In the genomic region with DNA sequence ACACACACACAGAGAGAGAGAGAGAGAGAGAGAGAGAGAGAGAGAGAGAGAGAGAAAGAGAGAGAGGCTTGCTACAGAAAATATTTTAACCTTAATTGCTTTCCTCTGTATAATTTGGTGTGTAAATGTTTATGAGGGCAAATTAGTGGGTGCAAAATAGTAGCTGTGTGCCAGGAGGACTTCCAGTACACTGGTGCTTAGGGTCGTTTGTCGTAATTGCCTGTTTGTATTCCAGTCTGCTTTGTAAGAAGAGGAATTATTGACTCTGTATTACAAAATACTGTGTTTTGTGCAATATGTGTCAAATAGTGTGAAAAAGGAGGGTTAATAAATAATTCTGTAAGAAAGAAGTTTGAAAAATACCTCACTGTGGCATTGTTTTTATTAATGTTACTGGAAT, we compare ENCODE assay signal across 17 mouse cellular contexts.
"Had no signal": no experiment of that assay in that cellular context is flagged by ENCODE, and none has a peak within 500 bp of the region (broad histone marks: within the 10 kb centered on the region; RNA-seq: fewer than 3 reads in every experiment).

No protein-coding gene starts in this region.

- H3K4me2 ChIP-seq: lung, embryonic 15.5 days; midbrain, embryonic 11.5 days; midbrain, embryonic 13.5 days; midbrain, embryonic 15.5 days; neural tube, embryonic 12.5 days; stomach, embryonic 15.5 days had no signal

- H3K9me3 ChIP-seq: lung, embryonic 15.5 days; megakaryocyte, embryonic 14.5 days; midbrain, embryonic 13.5 days; midbrain, embryonic 15.5 days; neural tube, embryonic 12.5 days; stomach, embryonic 15.5 days had no signal

- DNase-seq: lung, adult 2 months; lung, postnatal 14 days; lung, postnatal 36 days; right cerebral cortex, postnatal 14 days; thymus, adult 2 months; thymus, postnatal 25 days; thymus, postnatal 4 days had no signal

- H3K4me3 ChIP-seq: lung, embryonic 15.5 days; megakaryocyte, embryonic 14.5 days; midbrain, embryonic 13.5 days; midbrain, embryonic 15.5 days; neural tube, embryonic 12.5 days; stomach, embryonic 15.5 days had no signal

- H3K36me3 ChIP-seq: midbrain, embryonic 13.5 days; midbrain, embryonic 15.5 days; neural tube, embryonic 12.5 days; stomach, embryonic 15.5 days had no signal

- H3K4me1 ChIP-seq: lung, embryonic 15.5 days; midbrain, embryonic 13.5 days; midbrain, embryonic 15.5 days; neural tube, embryonic 12.5 days; stomach, embryonic 15.5 days had no signal

- H3K9ac ChIP-seq: lung, embryonic 15.5 days; midbrain, embryonic 13.5 days; midbrain, embryonic 15.5 days; neural tube, embryonic 12.5 days; stomach, embryonic 15.5 days had no signal

- ATAC-seq: lung, postnatal 0 days; midbrain, embryonic 13.5 days; midbrain, embryonic 15.5 days had no signal

- H3K27me3 ChIP-seq: lung, embryonic 15.5 days; megakaryocyte, embryonic 14.5 days; midbrain, embryonic 13.5 days; midbrain, embryonic 15.5 days; neural tube, embryonic 12.5 days; stomach, embryonic 15.5 days had no signal

- H3K27ac ChIP-seq: lung, embryonic 15.5 days; macrophage; midbrain, embryonic 13.5 days; midbrain, embryonic 15.5 days; neural tube, embryonic 12.5 days; stomach, embryonic 15.5 days; stomach, postnatal 0 days had no signal
